Mouse (Mus musculus) adrenal gland, postnatal 4 days (tissue): ENCODE measurements around the gene Pygo1. TPM values are rescaled to one million over a fixed set of nuclear protein-coding genes. Genes with fewer than 3 reads are reported as not detected.

ENCODE experiments used
- DNase-seq, 2 experiments: peaks; one replicate each; pipeline ENCODE4 v3.0.0; 2021 to 2022; ENCODE audit warnings: low spot score in 2 of 2, mixed read lengths in 2 of 2
- total RNA-seq, 2 experiments: library from RNA; stranded (reverse); gene quantifications; 2 replicates each; pipeline ENCODE4 v1.2.3; 2021

Pygo1 gene
- total RNA-seq, 2 experiments from 2014 or later = 7.4 to 7.7 TPM

GRCm38 (mm10) chr9:72931166-72931790 lies 5.8 kb downstream of the Pygo1 start:
- DNase-seq = no peak

- DNase-seq = no peak
Measured at GRCm38 (mm10) chr9:72935309-72935708, 9.9 kb downstream of the Pygo1 start.

- no peak for DNase-seq
Measured at GRCm38 (mm10) chr9:72936301-72936700, 10.9 kb downstream of the Pygo1 start.

- no peak for DNase-seq
Measured at GRCm38 (mm10) chr9:72943424-72943823, 18.0 kb downstream of the Pygo1 start.

- no peak for DNase-seq
Measured at GRCm38 (mm10) chr9:72944286-72944685, 18.8 kb downstream of the Pygo1 start.

- DNase-seq = no peak
Measured at GRCm38 (mm10) chr9:72947010-72947409, 21.6 kb downstream of the Pygo1 start.

- no peak for DNase-seq
Measured at GRCm38 (mm10) chr9:72949572-72949971, 24.1 kb downstream of the Pygo1 start.

- no peak for DNase-seq
Measured at GRCm38 (mm10) chr9:72954746-72955145, 29.3 kb downstream of the Pygo1 start.

- DNase-seq = no peak
Measured at GRCm38 (mm10) chr9:72955546-72955945, 30.1 kb downstream of the Pygo1 start.

GRCm38 (mm10) chr9:72958521-72959450 lies 33.3 kb downstream of the Pygo1 start, which contains the start of the genes Dyx1c1 and Gm44503:
TSS of gene Dyx1c1 (plus strand) at chr9:72958785.
TSS of gene Gm44503 (plus strand) at chr9:72958852.
- DNase-seq = peak; percentile 55 to 57

- DNase-seq = no peak
Measured at GRCm38 (mm10) chr9:72961346-72961745, 35.9 kb downstream of the Pygo1 start.

- DNase-seq = no peak
Measured at GRCm38 (mm10) chr9:72961959-72962358, 36.5 kb downstream of the Pygo1 start.

GRCm38 (mm10) chr9:72968349-72969061 lies 43.1 kb downstream of the Pygo1 start:
- peak in 1 of 2 experiments; percentile 28 for DNase-seq

- DNase-seq = no peak
Measured at GRCm38 (mm10) chr9:72969874-72970273, 44.4 kb downstream of the Pygo1 start.

GRCm38 (mm10) chr9:72972435-72972834 lies 47.0 kb downstream of the Pygo1 start:
- DNase-seq = no peak

GRCm38 (mm10) chr9:72972984-72973383 lies 47.5 kb downstream of the Pygo1 start:
- no peak for DNase-seq

GRCm38 (mm10) chr9:72974734-72975133 lies 49.3 kb downstream of the Pygo1 start:
- no peak for DNase-seq

GRCm38 (mm10) chr9:72975242-72975641 lies 49.8 kb downstream of the Pygo1 start:
- no peak for DNase-seq

- DNase-seq = no peak
Measured at GRCm38 (mm10) chr9:72983066-72983465, 57.6 kb downstream of the Pygo1 start.

- peak; percentile 84 to 90 for DNase-seq
Measured at GRCm38 (mm10) chr9:72985250-72986220, 60.1 kb downstream of the Pygo1 start, which contains the start of the genes Ccpg1os and Ccpg1. TSS of gene Ccpg1os (minus strand) at chr9:72985382. TSS of gene Ccpg1 (plus strand) at chr9:72985429.
